Mouse (Mus musculus) G1E (cell line): ENCODE results near the gene Zc3h7b.

ENCODE experiments used
- CTCF ChIP-seq: IDR thresholded peaks from 2 replicates; pipeline ENCODE4 v1.5.1; 2012; ENCODE audit warnings: low read depth, low read length, inconsistent platforms, mixed read lengths
- GATA1 ChIP-seq: IDR thresholded peaks from 2 replicates; pipeline ENCODE4 v1.6.1; 2012; ENCODE audit warnings: borderline replicate concordance, low read length, inconsistent platforms, mixed read lengths
- POLR2AphosphoS5 ChIP-seq: IDR thresholded peaks from 2 replicates; pipeline ENCODE4 v1.6.1; 2012; ENCODE audit warnings: low read depth, low read length, inconsistent platforms; ENCODE audit not compliant: insufficient replicate concordance
- TAL1 ChIP-seq: conservative IDR thresholded peaks from 2 replicates; pipeline ENCODE4 v1.6.1; 2012; ENCODE audit warnings: low read depth, low read length, inconsistent platforms, mixed read lengths

GRCm38 (mm10) chr15:81828426-81829207 is 83.8 kb downstream of the Zc3h7b start:
- no peak for TF ChIP-seq GATA1
- no peak for TF ChIP-seq CTCF
- TF ChIP-seq POLR2AphosphoS5 = no peak
- TF ChIP-seq TAL1 = no peak
